Mouse (Mus musculus) adrenal gland, postnatal 10 days (tissue): ENCODE measurements around the gene Rabgap1l. TPM values are rescaled to one million over a fixed set of nuclear protein-coding genes. Genes with fewer than 3 reads are reported as not detected.

Experiments used
- DNase-seq: peaks from one replicate; pipeline ENCODE4 v3.0.0; 2021; ENCODE audit warnings: mixed read lengths
- long read RNA-seq, 2 experiments: library from polyadenylated mRNA; stranded (forward); transcript quantifications; one replicate each; pipeline ENCODE4 v2.0.0; 2021
- total RNA-seq, 2 experiments: library from RNA; stranded (reverse); gene quantifications; 2 replicates each; pipeline ENCODE4 v1.2.3; 2021

Rabgap1l gene
- total RNA-seq = 10 to 100 TPM; 31.3 to 34.1 TPM
- long read RNA-seq, experiment 1, partial matches to known transcripts = 1 of 8 reads
- long read RNA-seq, experiment 1, other reads (novel, unspliced or antisense) = 2 of 8 reads
- long read RNA-seq, experiment 2, partial matches to known transcripts = 0 of 2 reads
- long read RNA-seq, experiment 2, other reads (novel, unspliced or antisense) = 0 of 2 reads

GRCm38 (mm10) chr1:160792686-160793355 is at the start of gene Rabgap1l:
Gene Rabgap1l (minus strand): TSS chr1:160793211.
- peak; percentile 92 for DNase-seq

- DNase-seq = no peak
These were observed 49.6 kb upstream of the Rabgap1l start for GRCm38 (mm10) chr1:160842567-160842966.

- no peak for DNase-seq
These were observed 47.6 kb upstream of the Rabgap1l start for GRCm38 (mm10) chr1:160840618-160841017.

- no peak for DNase-seq
These were observed 46.1 kb upstream of the Rabgap1l start for GRCm38 (mm10) chr1:160839095-160839494.

GRCm38 (mm10) chr1:160834446-160834845 is 41.4 kb upstream of the Rabgap1l start:
- no peak for DNase-seq

GRCm38 (mm10) chr1:160832267-160833021 is 39.4 kb upstream of the Rabgap1l start:
- DNase-seq = no peak

GRCm38 (mm10) chr1:160830608-160831498 is 37.8 kb upstream of the Rabgap1l start:
- DNase-seq = no peak

GRCm38 (mm10) chr1:160825441-160825856 is 32.4 kb upstream of the Rabgap1l start:
- DNase-seq = no peak

GRCm38 (mm10) chr1:160823638-160824037 is 30.6 kb upstream of the Rabgap1l start:
- DNase-seq = no peak

GRCm38 (mm10) chr1:160814198-160814597 is 21.2 kb upstream of the Rabgap1l start:
- no peak for DNase-seq

- DNase-seq = no peak
These were observed 19.4 kb upstream of the Rabgap1l start for GRCm38 (mm10) chr1:160812428-160812827.

GRCm38 (mm10) chr1:160811930-160812329 is 18.9 kb upstream of the Rabgap1l start:
- DNase-seq = no peak

GRCm38 (mm10) chr1:160805268-160805667 is 12.3 kb upstream of the Rabgap1l start:
- DNase-seq = no peak

- no peak for DNase-seq
These were observed 7.0 kb upstream of the Rabgap1l start for GRCm38 (mm10) chr1:160799972-160800371.

GRCm38 (mm10) chr1:160795016-160795415 is 2.0 kb upstream of the Rabgap1l start:
- no peak for DNase-seq

- DNase-seq = no peak
These were observed 1.1 kb upstream of the Rabgap1l start for GRCm38 (mm10) chr1:160793791-160794757.

- DNase-seq = peak; percentile 63
These were observed 790 bp downstream of the Rabgap1l start for GRCm38 (mm10) chr1:160792156-160792685.

- DNase-seq = no peak
These were observed 1.4 kb downstream of the Rabgap1l start for GRCm38 (mm10) chr1:160791381-160792155.

- no peak for DNase-seq
These were observed 2.4 kb downstream of the Rabgap1l start for GRCm38 (mm10) chr1:160790630-160791029.

GRCm38 (mm10) chr1:160789876-160790275 is 3.1 kb downstream of the Rabgap1l start:
- DNase-seq = no peak
